Mouse (Mus musculus): ENCODE results near the gene Thbd.

The Thbd gene

GRCm38 (mm10) chr2:148425709-148426382 is 17.9 kb upstream of the Thbd start:
- peak in 1 of 2 experiments; percentile 33 for DNase-seq (ENCODE audit: low spot score in 2 of 2)

- DNase-seq (ENCODE audit: low spot score in 2 of 2): no peak
Observed at GRCm38 (mm10) chr2:148421706-148422105, 13.7 kb upstream of the Thbd start.

- DNase-seq (ENCODE audit: low spot score in 2 of 2): no peak
Observed at GRCm38 (mm10) chr2:148421112-148421511, 13.1 kb upstream of the Thbd start.

- DNase-seq (ENCODE audit: low spot score in 2 of 2): no peak
Observed at GRCm38 (mm10) chr2:148419776-148420175, 11.8 kb upstream of the Thbd start.

- DNase-seq (ENCODE audit: low spot score in 2 of 2): no peak
Observed at GRCm38 (mm10) chr2:148419151-148419550, 11.2 kb upstream of the Thbd start.

GRCm38 (mm10) chr2:148409821-148410220 is 1.8 kb upstream of the Thbd start:
- DNase-seq (ENCODE audit: low spot score in 2 of 2): no peak

- DNase-seq (ENCODE audit: low spot score in 2 of 2): peak; percentile 60 to 84
Observed at GRCm38 (mm10) chr2:148409141-148409540, 1.2 kb upstream of the Thbd start.

GRCm38 (mm10) chr2:148408761-148409120 is 753 bp upstream of the Thbd start:
- no peak for DNase-seq (ENCODE audit: low spot score in 2 of 2)

- peak; percentile 47 to 62 for DNase-seq (ENCODE audit: low spot score in 2 of 2)
Observed at GRCm38 (mm10) chr2:148406971-148407869, 768 bp downstream of the Thbd start.

- peak in 1 of 2 experiments; percentile 36 for DNase-seq (ENCODE audit: low spot score in 2 of 2)
Observed at GRCm38 (mm10) chr2:148406160-148406970, 1.6 kb downstream of the Thbd start.

- no peak for DNase-seq (ENCODE audit: low spot score in 2 of 2)
Observed at GRCm38 (mm10) chr2:148404906-148405305, 3.1 kb downstream of the Thbd start.

- DNase-seq (ENCODE audit: low spot score in 2 of 2): no peak
Observed at GRCm38 (mm10) chr2:148402227-148402626, 5.8 kb downstream of the Thbd start.

GRCm38 (mm10) chr2:148398901-148399685 is 8.9 kb downstream of the Thbd start:
- no peak for DNase-seq (ENCODE audit: low spot score in 2 of 2)

GRCm38 (mm10) chr2:148397784-148398100 is 10.2 kb downstream of the Thbd start:
- no peak for DNase-seq (ENCODE audit: low spot score in 2 of 2)

- no peak for DNase-seq (ENCODE audit: low spot score in 2 of 2)
Observed at GRCm38 (mm10) chr2:148397015-148397783, 10.8 kb downstream of the Thbd start.

GRCm38 (mm10) chr2:148396209-148396608 is 11.8 kb downstream of the Thbd start:
- DNase-seq (ENCODE audit: low spot score in 2 of 2): no peak

- peak in 1 of 2 experiments; percentile 31 for DNase-seq (ENCODE audit: low spot score in 2 of 2)
Observed at GRCm38 (mm10) chr2:148395131-148396051, 12.6 kb downstream of the Thbd start, which contains the start of gene Sstr4. TSS of gene Sstr4 (plus strand) at chr2:148395344.

GRCm38 (mm10) chr2:148393846-148394245 is 14.1 kb downstream of the Thbd start:
- no peak for DNase-seq (ENCODE audit: low spot score in 2 of 2)

- DNase-seq (ENCODE audit: low spot score in 2 of 2): no peak
Observed at GRCm38 (mm10) chr2:148393149-148393548, 14.8 kb downstream of the Thbd start.

Measured in natural killer cell, adult 2 months (primary cell).